Mouse (Mus musculus) cortical plate, adult 2 months (tissue): ENCODE data around the gene Bmp7.

Experiments used
- CTCF ChIP-seq: fragments of 200-500 bp; IDR thresholded peaks from 2 replicates; pipeline ENCODE4 v1.5.1; 2011; ENCODE audit warnings: mild to moderate bottlenecking, control low read depth, low read length; ENCODE audit not compliant: insufficient read depth; ENCODE audit errors: extremely low read depth
- POLR2A ChIP-seq: fragments of 200-500 bp; IDR thresholded peaks from 2 replicates; pipeline ENCODE4 v1.6.1; 2011; ENCODE audit warnings: mild to moderate bottlenecking, low read length, control low read depth; ENCODE audit not compliant: insufficient read depth; ENCODE audit errors: extremely low read depth

DNA sequence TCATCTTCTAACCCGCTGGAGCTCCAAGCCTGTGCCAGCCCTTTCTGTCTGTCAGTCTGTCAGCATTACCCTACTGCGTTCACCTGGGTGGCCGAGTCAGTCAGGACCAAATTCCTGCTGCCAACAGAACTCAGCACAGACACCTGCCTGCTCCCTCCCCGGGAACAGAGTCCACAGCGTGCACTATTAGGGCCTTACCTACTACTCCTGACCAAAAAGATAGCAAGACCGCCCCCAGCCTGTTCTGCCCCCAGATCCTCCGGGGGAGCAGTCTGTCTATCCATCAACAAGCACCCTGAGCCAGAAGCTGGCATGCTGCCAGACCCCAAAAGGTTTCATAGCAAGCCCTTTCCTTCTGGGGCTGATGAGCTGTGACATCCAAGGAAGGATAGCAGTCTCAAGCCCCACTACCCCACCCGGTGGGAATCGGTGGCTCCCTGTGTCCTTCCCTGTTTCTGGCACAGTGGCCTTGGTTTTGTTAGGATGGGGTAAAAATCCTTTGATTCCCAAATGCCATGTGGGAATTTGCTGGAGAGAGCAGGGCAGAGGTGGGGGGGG, 10.1 kb upstream of the Bmp7 start:
- no peak for TF ChIP-seq POLR2A
- no peak for TF ChIP-seq CTCF
